Mouse (Mus musculus): ENCODE results near the gene Gsdma2.

DNA sequence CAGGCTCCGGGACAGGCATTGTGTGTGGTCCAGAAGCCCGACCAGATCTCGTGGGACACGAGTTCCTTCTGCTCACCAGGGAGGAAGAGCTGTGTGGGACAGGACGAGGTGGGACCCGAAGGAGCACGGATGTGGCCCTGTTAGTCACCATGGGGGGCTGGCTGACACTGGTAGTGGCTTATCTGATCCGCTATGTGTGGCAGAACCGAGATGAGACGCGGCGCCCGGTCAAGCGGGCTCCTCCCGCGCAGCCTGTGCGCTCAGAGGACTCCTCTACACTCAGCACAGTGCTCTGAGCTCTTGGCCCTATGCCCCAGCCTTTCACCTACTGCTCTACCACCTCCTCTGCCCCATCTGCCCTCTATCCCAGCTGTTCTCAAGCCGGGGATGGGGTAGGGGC is 47.3 kb upstream of the Gsdma2 start:
- no peak for TF ChIP-seq CTCF (conservative IDR thresholded peaks at IDR 0.05; ENCODE audit: low read length)
- no peak for TF ChIP-seq NANOG (IDR thresholded peaks at IDR 0.05; ENCODE audit: borderline replicate concordance, low read length)

Measured in E14TG2a.4 (cell line).